Mouse (Mus musculus): Measurements from ENCODE around the gene Eml3.

- TF ChIP-seq EP300 (optimal IDR thresholded peaks at IDR 0.05) (no peak), CTCF (IDR thresholded peaks at IDR 0.05; ENCODE audit: low read depth) (no peak)
Observed at GRCm38 (mm10) chr19:8899079-8899478, 30.3 kb upstream of the Eml3 start.

Measured in stomach, postnatal 0 days (tissue).